Mouse (Mus musculus) CH12.LX (cell line): ENCODE data around the gene Dctn1.

Experiments
- BHLHE40 ChIP-seq: IDR thresholded peaks from 2 replicates; pipeline ENCODE4 v1.6.1; 2011; ENCODE audit warnings: mild to moderate bottlenecking, low read depth, low read length, improper control_type of control experiment
- CTCF ChIP-seq, 2 experiments: IDR thresholded peaks in 1 of 2; conservative IDR thresholded peaks in 1 of 2; 2 replicates each; pipeline ENCODE4 v1.5.1; 2011 to 2012; ENCODE audit warnings: low read depth in 2 of 2, low read length in 2 of 2, improper control_type of control experiment in 1 of 2, inconsistent platforms in 1 of 2, mild to moderate bottlenecking in 1 of 2, moderate library complexity in 1 of 2
- EP300 ChIP-seq: IDR thresholded peaks from 2 replicates; pipeline ENCODE4 v1.6.1; 2011; ENCODE audit warnings: low read length, improper control_type of control experiment
- GABPA ChIP-seq: IDR thresholded peaks from 2 replicates; pipeline ENCODE4 v1.6.1; 2012; ENCODE audit warnings: low read depth, low read length, improper control_type of control experiment, inconsistent platforms; ENCODE audit not compliant: insufficient replicate concordance
- NRF1 ChIP-seq: IDR thresholded peaks from 2 replicates; pipeline ENCODE4 v1.6.1; 2014; ENCODE audit warnings: low read depth, mild to moderate bottlenecking, inconsistent platforms, low read length, improper control_type of control experiment, moderate library complexity
- PAX5 ChIP-seq: IDR thresholded peaks from 2 replicates; pipeline ENCODE4 v1.6.1; 2012; ENCODE audit warnings: low read length, inconsistent platforms, mixed read lengths
- POLR2A ChIP-seq: IDR thresholded peaks from 2 replicates; pipeline ENCODE4 v1.6.1; 2011; ENCODE audit warnings: low read depth, mild to moderate bottlenecking, improper control_type of control experiment, low read length
- RCOR1 ChIP-seq: conservative IDR thresholded peaks from 2 replicates; pipeline ENCODE4 v1.6.1; 2012; ENCODE audit warnings: low read depth, mild to moderate bottlenecking, inconsistent platforms, low read length, improper control_type of control experiment
- SMC3 ChIP-seq: IDR thresholded peaks from 2 replicates; pipeline ENCODE4 v1.6.1; 2011; ENCODE audit warnings: low read depth, low read length, improper control_type of control experiment
- ZMIZ1 ChIP-seq: IDR thresholded peaks from 2 replicates; pipeline ENCODE4 v1.6.1; 2012; ENCODE audit warnings: low read depth, mild to moderate bottlenecking, inconsistent platforms, low read length, improper control_type of control experiment

DNA sequence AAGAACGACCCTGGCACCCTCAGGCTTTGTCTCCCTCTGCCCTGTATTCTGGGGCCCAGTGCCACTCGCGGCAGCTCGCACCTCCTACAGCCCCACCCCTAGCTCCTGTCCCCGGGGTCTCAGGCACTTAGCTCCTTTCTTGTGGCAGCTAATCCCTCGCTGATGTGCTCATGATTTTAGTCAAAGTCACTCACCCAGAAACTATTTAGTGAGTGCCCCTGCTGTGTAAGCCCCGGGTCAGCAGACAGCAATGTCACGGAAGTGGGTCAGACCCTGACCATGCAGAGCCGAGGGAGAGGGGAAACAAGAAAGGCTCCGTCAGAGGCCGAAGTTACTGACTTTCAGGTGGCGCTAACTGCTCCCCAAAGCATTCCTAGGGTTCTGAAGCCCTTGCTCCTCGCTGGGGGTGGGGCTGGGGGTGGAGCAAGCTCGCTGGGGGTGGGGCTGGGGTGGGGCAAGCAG is 68.6 kb downstream of the Dctn1 start:
- TF ChIP-seq CTCF (conservative IDR thresholded peaks at IDR 0.05 in 1 of 2, IDR thresholded peaks at IDR 0.05 in 1 of 2; ENCODE audit: low read depth in 2 of 2, low read length in 2 of 2) = no peak
- no peak for TF ChIP-seq POLR2A
- no peak for TF ChIP-seq NRF1
- TF ChIP-seq RCOR1 = no peak
- TF ChIP-seq GABPA = no peak
- TF ChIP-seq PAX5 = no peak
- TF ChIP-seq EP300 = no peak
- TF ChIP-seq SMC3 = no peak
- no peak for TF ChIP-seq BHLHE40
- TF ChIP-seq ZMIZ1 = no peak
